Mouse (Mus musculus) adrenal gland, adult 18-20 months (tissue): ENCODE measurements at regions not wholly inside any gene's neighbourhood (a gene's known extent, or its start where the extent isn't known, plus 50 kb on each side); places are given as distances from the start of the nearest gene placed in this dataset.

Experiments used
- DNase-seq, 2 experiments: peaks; one replicate each; pipeline ENCODE4 v3.0.0; 2021 to 2022; ENCODE audit warnings: low spot score in 2 of 2

- DNase-seq, result no peak
Observed at GRCm38 (mm10) chr14:8867641-8868040, 201.6 kb upstream of the 4930452B06Rik start.

GRCm38 (mm10) chr14:8851572-8851971 is 185.5 kb upstream of the 4930452B06Rik start:
- no peak for DNase-seq

- no peak for DNase-seq
Observed at GRCm38 (mm10) chr14:8850208-8850607, 184.2 kb upstream of the 4930452B06Rik start.

- DNase-seq, result no peak
Observed at GRCm38 (mm10) chr14:8833516-8833915, 167.5 kb upstream of the 4930452B06Rik start.

GRCm38 (mm10) chr14:8800217-8800616 is 134.2 kb upstream of the 4930452B06Rik start:
- peak in 1 of 2 experiments; percentile 2 for DNase-seq

- no peak for DNase-seq
Observed at GRCm38 (mm10) chr14:8789348-8789747, 123.3 kb upstream of the 4930452B06Rik start.

GRCm38 (mm10) chr14:8760541-8760940 is 94.5 kb upstream of the 4930452B06Rik start:
- no peak for DNase-seq

GRCm38 (mm10) chr14:8736831-8737230 is 70.8 kb upstream of the 4930452B06Rik start:
- DNase-seq, result no peak

GRCm38 (mm10) chr14:8733261-8733660 is 67.2 kb upstream of the 4930452B06Rik start:
- no peak for DNase-seq

- DNase-seq, result no peak
Observed at GRCm38 (mm10) chr14:8727364-8727763, 61.3 kb upstream of the 4930452B06Rik start.
